Mouse (Mus musculus) ZHBTc4 (cell line): ENCODE data around the gene Dusp12.

Experiments used
- DNase-seq: peaks from one replicate; pipeline ENCODE4 v3.0.0-alpha.2; 2011; ENCODE audit warnings: low read depth, low spot score

Dusp12 gene

DNA sequence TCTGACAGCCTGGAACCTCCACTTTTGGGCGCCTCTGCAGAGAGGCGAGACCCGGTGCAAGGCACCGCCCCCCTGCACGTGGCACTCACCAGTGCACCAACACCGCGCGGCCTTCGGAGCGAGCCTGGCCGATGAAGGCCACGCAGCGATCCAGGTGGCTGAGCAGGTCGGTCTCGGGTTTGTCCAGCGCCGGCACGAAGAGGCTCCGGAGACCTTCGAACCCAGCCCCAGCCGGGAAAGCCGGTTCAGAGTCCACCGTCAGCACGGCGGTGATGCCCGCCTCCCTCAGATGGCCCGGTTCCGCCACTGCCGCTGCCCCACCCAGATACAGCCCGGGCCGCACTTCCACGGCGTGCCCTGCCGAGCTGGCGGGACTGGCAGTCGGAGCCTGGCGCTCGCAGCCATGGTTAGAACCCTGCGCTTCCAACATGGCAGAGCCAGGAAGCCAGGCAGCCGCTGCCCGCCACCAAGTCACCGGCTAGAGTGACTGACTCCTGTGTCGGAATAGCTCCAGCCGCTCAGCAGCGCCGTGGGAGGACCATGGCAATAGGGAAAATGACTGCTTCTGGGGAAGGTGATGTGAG is at the start of gene Dusp12, which contains the start of gene Gm26620:
TSS of gene Dusp12 (minus strand) at position 563 of the 584 bp plus-strand sequence.
TSS of gene Gm26620 (plus strand) at position 88 of the 584 bp plus-strand sequence.
- DNase-seq: peak; percentile 94

DNA sequence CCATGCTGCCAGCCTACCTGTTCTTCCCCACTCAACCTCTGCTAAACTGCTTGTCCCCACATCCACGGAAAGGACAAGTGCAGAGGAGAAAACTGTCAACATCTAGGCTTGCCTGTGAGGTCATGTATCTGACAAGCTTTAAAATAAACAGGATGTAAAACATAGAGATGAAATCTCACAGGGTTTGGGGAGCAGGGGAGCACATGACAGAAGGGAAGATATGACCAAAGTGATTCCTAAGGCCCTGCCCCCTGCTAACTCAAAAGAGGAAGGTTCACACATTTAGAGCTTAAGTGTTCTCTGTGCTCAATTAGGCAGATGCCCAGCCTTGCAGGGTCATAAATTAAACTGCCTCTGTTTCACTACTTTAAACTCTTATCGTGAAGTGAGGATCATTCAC is 49.0 kb upstream of the Dusp12 start:
- no peak for DNase-seq

- DNase-seq: no peak
These were observed 48.6 kb upstream of the Dusp12 start for GRCm38 (mm10) chr1:170933940-170934339.

- DNase-seq: peak; percentile 23
These were observed 48.1 kb upstream of the Dusp12 start for GRCm38 (mm10) chr1:170933386-170933920.

GRCm38 (mm10) chr1:170932043-170932442 is 46.7 kb upstream of the Dusp12 start:
- DNase-seq: no peak

DNA sequence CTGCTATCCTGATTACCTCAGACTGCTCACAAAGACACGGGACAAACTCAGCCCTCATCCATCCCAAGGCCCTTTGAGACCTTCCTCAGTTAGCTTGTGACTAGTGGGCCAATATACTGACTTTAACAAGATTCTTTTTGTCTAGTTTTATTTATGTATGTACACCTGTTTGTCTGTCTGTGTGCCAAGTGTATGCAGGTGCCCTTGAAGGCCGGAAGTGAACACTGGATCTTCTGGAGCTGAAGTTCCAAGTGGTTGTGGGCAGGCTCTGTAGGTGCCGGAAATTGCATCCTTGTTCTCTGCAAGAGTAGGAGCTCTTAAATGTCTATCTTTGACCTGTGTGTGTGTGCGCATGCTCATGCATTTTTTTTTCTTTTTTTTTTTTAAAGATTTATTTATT is 43.9 kb upstream of the Dusp12 start:
- no peak for DNase-seq

- DNase-seq: no peak
These were observed 43.1 kb upstream of the Dusp12 start for GRCm38 (mm10) chr1:170928467-170928866.

DNA sequence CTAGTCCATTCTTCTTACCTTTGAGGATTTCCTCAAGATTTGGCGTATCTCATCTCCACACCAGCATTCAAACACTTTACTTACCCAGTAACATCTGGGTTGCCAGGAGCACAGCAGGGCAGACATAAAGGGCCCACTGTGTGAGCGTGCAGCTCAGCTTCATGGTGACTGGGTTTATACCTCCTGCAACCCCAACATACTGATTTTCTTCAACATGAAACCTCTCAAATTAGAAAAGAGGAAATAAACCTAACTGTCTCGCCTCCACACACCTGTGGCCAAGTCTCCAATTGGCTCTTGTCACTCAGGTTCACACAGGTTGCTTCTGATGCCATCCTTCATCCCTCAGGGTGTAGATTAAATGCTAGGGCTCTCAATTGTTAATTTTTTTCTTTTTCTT is 42.0 kb upstream of the Dusp12 start, which contains the start of gene Fcrla:
TSS of gene Fcrla (minus strand) at position 206 of the 400 bp plus-strand sequence.
- no peak for DNase-seq

DNA sequence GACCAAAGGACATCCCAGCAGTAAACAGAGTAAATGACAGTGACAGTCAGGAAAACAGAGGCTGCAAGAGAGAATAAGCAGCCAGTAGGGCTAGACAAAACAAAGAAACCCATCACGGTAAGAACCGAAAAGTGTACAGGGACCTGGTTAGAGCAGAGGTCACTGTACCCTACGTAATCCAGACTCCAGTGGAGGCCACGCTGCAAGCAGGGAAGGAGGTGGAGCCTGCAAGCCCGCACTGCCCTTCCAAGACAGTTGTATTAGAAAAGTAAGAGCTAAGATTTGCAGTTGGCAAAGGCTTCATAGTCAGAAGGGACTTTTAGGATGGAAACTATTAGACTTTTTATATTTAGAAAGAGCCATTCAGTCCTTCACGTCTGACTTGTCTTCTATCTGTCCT is 41.6 kb upstream of the Dusp12 start:
- no peak for DNase-seq

GRCm38 (mm10) chr1:170924485-170924884 is 39.1 kb upstream of the Dusp12 start:
- DNase-seq: no peak

DNA sequence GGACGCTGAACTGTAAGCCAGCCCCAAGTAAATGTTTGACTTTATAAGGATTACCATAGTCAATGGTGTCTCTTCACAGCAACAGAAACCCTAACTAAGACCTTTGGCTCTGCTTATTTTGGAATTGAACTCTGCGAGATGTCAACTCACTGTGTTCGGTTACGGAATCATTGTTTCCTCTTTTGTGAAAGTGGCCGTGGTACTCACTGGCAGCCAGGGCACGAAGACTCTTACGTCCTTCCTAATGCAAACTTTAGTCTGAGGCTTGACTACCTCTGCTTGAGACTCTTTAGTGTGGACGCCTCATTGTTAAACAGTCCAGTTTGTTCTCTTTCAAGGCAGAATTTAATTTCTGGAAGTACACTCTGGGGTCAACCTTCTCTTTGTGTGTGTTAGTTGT is 34.0 kb upstream of the Dusp12 start:
- no peak for DNase-seq

DNA sequence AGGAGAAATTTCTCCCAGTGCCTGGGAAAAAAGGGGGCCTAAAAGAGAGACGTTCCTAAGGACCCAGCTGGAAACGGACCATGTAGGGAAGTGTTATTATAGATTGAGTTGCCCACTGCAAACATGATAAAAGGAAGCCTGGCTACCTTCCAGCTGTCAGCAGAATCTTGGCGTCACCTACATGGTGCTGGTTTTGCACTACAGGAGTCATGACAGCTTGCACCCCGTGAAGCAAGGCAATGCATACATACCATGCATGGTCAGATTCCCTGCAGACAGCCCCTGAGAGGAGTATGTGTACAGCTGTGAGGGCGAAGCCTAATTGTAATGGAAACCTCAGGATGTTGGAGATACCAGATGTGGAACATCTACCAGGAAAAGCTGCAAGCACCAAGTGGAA is 30.3 kb upstream of the Dusp12 start:
- DNase-seq: no peak

- DNase-seq: no peak
These were observed 27.7 kb upstream of the Dusp12 start, which contains the start of gene Fcrlb for GRCm38 (mm10) chr1:170912891-170913615. Gene Fcrlb (minus strand): TSS chr1:170912941.

DNA sequence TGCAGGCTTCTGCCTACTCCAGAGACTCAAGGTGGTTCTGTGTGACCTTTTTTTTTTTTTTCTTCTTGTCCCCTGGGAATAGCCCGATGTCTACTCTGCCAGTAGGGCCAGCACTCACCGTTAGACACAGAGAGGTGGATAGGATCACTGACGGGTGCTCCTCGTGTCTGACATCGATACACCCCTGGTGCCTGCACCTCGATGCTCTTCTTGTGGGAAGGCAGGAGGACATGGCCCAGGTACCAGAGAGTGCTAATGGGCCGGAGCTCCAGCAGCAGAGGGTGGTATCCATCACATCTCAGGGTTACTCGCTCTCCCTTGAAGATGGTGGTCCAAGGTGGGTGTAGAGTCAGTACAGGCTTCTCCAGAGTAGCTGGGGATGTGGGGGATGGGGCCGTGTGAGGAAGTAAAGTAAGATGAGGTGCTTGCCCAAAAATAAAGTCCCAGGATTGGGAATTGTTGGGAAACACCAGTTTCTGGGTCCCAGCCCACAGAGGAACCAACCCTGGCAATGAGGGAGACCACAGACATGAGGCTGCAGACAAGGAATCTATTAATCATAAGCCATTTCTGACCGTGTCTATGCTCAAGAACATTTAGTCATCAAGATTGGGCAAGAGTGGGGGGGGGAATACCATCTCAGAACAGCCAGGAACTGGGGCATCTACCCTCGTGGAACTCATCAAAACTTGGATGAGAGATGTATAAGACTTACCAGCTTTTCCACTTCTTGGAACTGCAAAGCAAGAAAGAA is 26.7 kb upstream of the Dusp12 start:
- no peak for DNase-seq

GRCm38 (mm10) chr1:170908341-170908740 is 23.0 kb upstream of the Dusp12 start:
- DNase-seq: no peak

- peak; percentile 75 for DNase-seq
These were observed 22.3 kb upstream of the Dusp12 start for GRCm38 (mm10) chr1:170907456-170908191.

DNA sequence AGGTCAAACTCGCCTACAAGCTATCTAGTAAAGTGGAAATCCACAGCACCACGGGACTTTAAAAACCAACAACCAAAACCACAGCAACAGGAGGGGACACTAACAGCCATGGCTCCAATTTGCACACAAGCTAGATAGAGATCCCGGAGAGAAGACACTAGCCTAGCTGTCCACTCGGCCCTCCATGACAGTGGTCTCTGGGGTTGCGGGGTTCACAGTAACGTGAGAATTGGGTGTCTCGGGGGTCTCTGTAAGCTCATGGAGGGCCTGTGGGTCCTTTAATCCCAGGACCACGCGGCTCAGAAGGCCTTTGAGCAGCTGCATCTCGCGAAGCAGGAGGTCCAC is 21.7 kb upstream of the Dusp12 start:
- no peak for DNase-seq

DNA sequence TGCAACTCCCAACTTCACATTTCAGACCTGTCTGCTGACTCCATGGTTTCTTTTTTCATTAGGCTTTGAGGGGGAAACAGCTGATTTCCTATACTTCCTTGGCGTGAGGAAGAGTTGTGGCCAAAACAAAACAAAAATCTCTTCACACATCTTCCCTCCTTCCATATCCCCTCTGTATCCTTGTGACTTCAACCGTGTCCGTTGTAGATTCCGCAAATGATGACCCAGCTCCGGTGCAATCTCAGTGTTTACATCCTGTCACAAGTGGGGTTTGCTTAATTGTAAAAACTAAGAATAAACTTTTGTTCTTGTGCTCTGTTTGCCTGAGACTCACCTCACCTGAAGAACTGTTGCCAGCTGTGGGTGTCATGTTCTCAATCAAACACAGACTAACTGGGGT is 18.1 kb upstream of the Dusp12 start:
- no peak for DNase-seq

DNA sequence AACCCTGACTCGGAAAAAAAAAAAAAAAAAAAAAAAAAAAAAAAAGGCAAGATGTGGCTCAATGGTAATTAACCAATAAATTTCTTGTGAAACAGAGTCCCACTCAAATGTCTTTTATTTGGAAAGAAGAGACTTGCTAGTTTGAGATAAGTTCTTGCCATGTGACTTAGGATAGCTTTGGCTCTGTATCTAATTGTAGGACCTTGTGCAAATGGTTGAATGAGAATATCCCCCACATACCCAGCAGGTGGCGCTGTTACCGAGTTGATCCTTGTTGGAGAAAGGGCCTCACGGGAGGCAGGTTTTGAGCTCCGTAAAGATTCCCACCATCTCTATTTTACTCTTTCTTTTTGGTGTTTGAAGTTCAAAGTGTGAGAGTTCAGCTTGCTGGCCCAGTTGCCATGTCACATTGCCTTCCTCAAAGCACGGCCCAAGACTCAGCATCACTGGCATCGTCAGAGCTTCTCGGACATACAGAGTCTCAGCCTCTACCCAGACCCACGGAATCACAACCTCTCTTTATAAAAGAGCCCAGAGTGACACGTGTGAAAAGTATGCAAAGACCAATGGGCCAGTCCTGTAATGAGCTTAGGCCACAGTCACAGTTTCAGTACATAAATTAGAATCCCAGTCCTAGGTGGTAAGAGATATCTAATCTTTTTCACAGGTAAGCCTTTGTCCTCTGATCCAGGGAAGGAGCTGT is 16.3 kb upstream of the Dusp12 start:
- DNase-seq: peak; percentile 92

- peak; percentile 61 for DNase-seq
These were observed 15.6 kb upstream of the Dusp12 start for GRCm38 (mm10) chr1:170900799-170901467.
